Mouse (Mus musculus): ENCODE measurements around the gene Hspa1l. TPM values are rescaled to one million over a fixed set of nuclear protein-coding genes. Genes with fewer than 3 reads are reported as not detected.
A peak's percentile ranks its signal among the peaks of the same experiment; 100 is the strongest.
"Not testable (repeated sequence)": the region's sequence is repeated elsewhere in the genome, so short reads cannot be mapped to it uniquely, and the experiment has no call there.

Hspa1l gene
- polyA plus RNA-seq, 1 experiment from 2014 or later = 0.38 TPM

- Histone ChIP-seq H3K27me3 (replicated peaks) (no peaks in the 10 kb centered on the region), H3K27ac (peak overlapping the region; percentile 74), H3K9me3 (replicated peaks) (no peaks in the 10 kb centered on the region), H3K4me3 (peak overlapping the region; percentile 32), H3K9ac (peak overlapping the region; percentile 60), H3K36me3 (no peaks in the 10 kb centered on the region), H3K4me2 (peak overlapping the region; percentile 71), H3K4me1 (peaks cover 19% of the 10 kb centered on the region)
- 16% methylated on average over 15 of the region's 15 CpGs for WGBS (ENCODE audit: insufficient replicate concordance)
- ATAC-seq = peak; percentile 50; the same call in 1 of the 2 replicates
These were observed 31.0 kb upstream of the Hspa1l start for GRCm38 (mm10) chr17:34941344-34942041.

- H3K4me3 ChIP-seq = no peak overlapping the region
- H3K4me1 ChIP-seq = peaks cover 19% of the 10 kb centered on the region
- no peak overlapping the region for H3K4me2 ChIP-seq
- H3K9ac ChIP-seq = no peak overlapping the region
- no peak for ATAC-seq
- no peaks in the 10 kb centered on the region for H3K27me3 ChIP-seq (replicated peaks)
- H3K36me3 ChIP-seq = no peaks in the 10 kb centered on the region
- 77% methylated on average over 4 of the region's 4 CpGs for WGBS (ENCODE audit: insufficient replicate concordance)
- no peaks in the 10 kb centered on the region for H3K9me3 ChIP-seq (replicated peaks)
- no peak overlapping the region for H3K27ac ChIP-seq
These were observed 29.2 kb upstream of the Hspa1l start for GRCm38 (mm10) chr17:34943128-34943815.

GRCm38 (mm10) chr17:34944362-34944761 lies 28.1 kb upstream of the Hspa1l start:
- no peak overlapping the region for H3K4me3 ChIP-seq
- H3K9me3 ChIP-seq (replicated peaks) = no peaks in the 10 kb centered on the region
- no peak for ATAC-seq
- H3K27me3 ChIP-seq (replicated peaks) = no peaks in the 10 kb centered on the region
- peaks cover 1% of the 10 kb centered on the region for H3K36me3 ChIP-seq
- peaks cover 19% of the 10 kb centered on the region for H3K4me1 ChIP-seq
- H3K27ac ChIP-seq = no peak overlapping the region
- no peak overlapping the region for H3K9ac ChIP-seq
- no peak overlapping the region for H3K4me2 ChIP-seq

GRCm38 (mm10) chr17:34946486-34947140 lies 25.9 kb upstream of the Hspa1l start:
- H3K27ac ChIP-seq = no peak overlapping the region
- no peak overlapping the region for H3K4me2 ChIP-seq
- H3K27me3 ChIP-seq (replicated peaks) = no peaks in the 10 kb centered on the region
- peaks cover 24% of the 10 kb centered on the region for H3K36me3 ChIP-seq
- WGBS (ENCODE audit: insufficient replicate concordance) = 73% methylated on average over 5 of the region's 5 CpGs
- peaks cover 31% of the 10 kb centered on the region for H3K4me1 ChIP-seq
- no peaks in the 10 kb centered on the region for H3K9me3 ChIP-seq (replicated peaks)
- no peak overlapping the region for H3K9ac ChIP-seq
- H3K4me3 ChIP-seq = no peak overlapping the region
- ATAC-seq = no peak

- no peaks in the 10 kb centered on the region for H3K9me3 ChIP-seq (replicated peaks)
- ATAC-seq = no peak
- peaks cover 25% of the 10 kb centered on the region for H3K36me3 ChIP-seq
- 29% methylated on average over 8 of the region's 8 CpGs for WGBS (ENCODE audit: insufficient replicate concordance)
- H3K27ac ChIP-seq = no peak overlapping the region
- H3K4me2 ChIP-seq = no peak overlapping the region
- no peak overlapping the region for H3K9ac ChIP-seq
- no peaks in the 10 kb centered on the region for H3K27me3 ChIP-seq (replicated peaks)
- no peak overlapping the region for H3K4me3 ChIP-seq
- H3K4me1 ChIP-seq = peaks cover 25% of the 10 kb centered on the region
These were observed 24.9 kb upstream of the Hspa1l start for GRCm38 (mm10) chr17:34947606-34948005.

GRCm38 (mm10) chr17:34948721-34949552 lies 23.6 kb upstream of the Hspa1l start:
- H3K4me3 ChIP-seq; H3K9ac ChIP-seq; H3K4me2 ChIP-seq; ATAC-seq; H3K27me3 ChIP-seq (replicated peaks); H3K9me3 ChIP-seq (replicated peaks): not testable (repeated sequence)
- H3K4me1 ChIP-seq = peaks cover 31% of the 10 kb centered on the region
- 41% methylated on average over 9 of the region's 9 CpGs for WGBS (ENCODE audit: insufficient replicate concordance)
- H3K36me3 ChIP-seq = peaks cover 25% of the 10 kb centered on the region
- peak overlapping the region; percentile 94 for H3K27ac ChIP-seq

- peak overlapping the region; percentile 36 for H3K9ac ChIP-seq
- H3K9me3 ChIP-seq (replicated peaks) = no peaks in the 10 kb centered on the region
- H3K27me3 ChIP-seq (replicated peaks) = peaks cover 2% of the 10 kb centered on the region; the same call in 1 of the 2 replicates
- peak overlapping the region; percentile 94 for H3K27ac ChIP-seq
- 0 out of 2 replicates have a peak overlapping the region, but pooled peaks have one; percentile 83 for H3K4me3 ChIP-seq
- 14% methylated on average over 4 of the region's 4 CpGs for WGBS (ENCODE audit: insufficient replicate concordance)
- H3K4me1 ChIP-seq = peaks cover 31% of the 10 kb centered on the region
- peak overlapping the region; percentile 88; the same call in 1 of the 2 replicates for H3K4me2 ChIP-seq
- peaks cover 25% of the 10 kb centered on the region for H3K36me3 ChIP-seq
- peak; percentile 54 for ATAC-seq
These were observed 22.9 kb upstream of the Hspa1l start for GRCm38 (mm10) chr17:34949553-34949969.

- WGBS (ENCODE audit: insufficient replicate concordance) = 18% methylated on average over 10 of the region's 10 CpGs
- H3K4me1 ChIP-seq = peaks cover 31% of the 10 kb centered on the region
- peak overlapping the region; percentile 83 for H3K4me3 ChIP-seq
- H3K4me2 ChIP-seq = peak overlapping the region; percentile 88
- H3K36me3 ChIP-seq = peaks cover 25% of the 10 kb centered on the region
- H3K9ac ChIP-seq = peak overlapping the region; percentile 97
- peak overlapping the region; percentile 94 for H3K27ac ChIP-seq
- peaks cover 14% of the 10 kb centered on the region for H3K27me3 ChIP-seq (replicated peaks)
- ATAC-seq = no peak
- H3K9me3 ChIP-seq (replicated peaks) = no peaks in the 10 kb centered on the region
These were observed 21.7 kb upstream of the Hspa1l start for GRCm38 (mm10) chr17:34950514-34951455.

GRCm38 (mm10) chr17:34951636-34952377 lies 20.7 kb upstream of the Hspa1l start:
- peak overlapping the region; percentile 97 for H3K9ac ChIP-seq
- H3K4me3 ChIP-seq = peak overlapping the region; percentile 83
- peaks cover 25% of the 10 kb centered on the region for H3K36me3 ChIP-seq
- peak; percentile 19 for ATAC-seq
- peak overlapping the region; percentile 94 for H3K27ac ChIP-seq
- peaks cover 31% of the 10 kb centered on the region for H3K4me1 ChIP-seq
- H3K4me2 ChIP-seq = peak overlapping the region; percentile 88
- peaks cover 21% of the 10 kb centered on the region for H3K27me3 ChIP-seq (replicated peaks)
- under 1% methylated on average over 29 of the region's 29 CpGs for WGBS (ENCODE audit: insufficient replicate concordance)
- no peaks in the 10 kb centered on the region for H3K9me3 ChIP-seq (replicated peaks)

GRCm38 (mm10) chr17:34952378-34953040 lies 20.0 kb upstream of the Hspa1l start:
- H3K36me3 ChIP-seq = peaks cover 25% of the 10 kb centered on the region
- peak overlapping the region; percentile 83 for H3K4me3 ChIP-seq
- H3K4me1 ChIP-seq = peaks cover 31% of the 10 kb centered on the region
- H3K27ac ChIP-seq = peak overlapping the region; percentile 94
- ATAC-seq = peak; percentile 65
- peak overlapping the region; percentile 88 for H3K4me2 ChIP-seq
- H3K27me3 ChIP-seq (replicated peaks) = peaks cover 28% of the 10 kb centered on the region
- H3K9me3 ChIP-seq (replicated peaks) = no peaks in the 10 kb centered on the region
- WGBS (ENCODE audit: insufficient replicate concordance) = under 1% methylated on average over 23 of the region's 23 CpGs
- H3K9ac ChIP-seq = peak overlapping the region; percentile 97

Measured in liver, embryonic 12.5 days (tissue).